Mouse (Mus musculus) spleen, adult 2 months (tissue): ENCODE measurements around the gene 4933427I04Rik. TPM values are rescaled to one million over a fixed set of nuclear protein-coding genes. Genes with fewer than 3 reads are reported as not detected.

Experiments
- DNase-seq, 2 experiments: peaks; one replicate each; pipeline versions ENCODE4 v3.0.0 to v3.0.0-alpha.2; 2012 to 2021; ENCODE audit warnings: low spot score in 2 of 2, low read depth in 1 of 2
- H3K27ac ChIP-seq: fragments of 200-500 bp; 2 replicates; pipeline ENCODE4 v1.5.1; 2012; ENCODE audit warnings: low read length, inconsistent platforms; ENCODE audit not compliant: insufficient read depth
- H3K27me3 ChIP-seq: fragments of 200-500 bp; 2 replicates; pipeline ENCODE4 v1.6.1; 2012; ENCODE audit warnings: mild to moderate bottlenecking, moderate library complexity, low read length, inconsistent platforms; ENCODE audit not compliant: control insufficient read depth, insufficient read depth
- H3K36me3 ChIP-seq: fragments of 200-500 bp; 2 replicates; pipeline ENCODE4 v1.6.1; 2012; ENCODE audit warnings: mild to moderate bottlenecking, low read length, inconsistent platforms; ENCODE audit not compliant: control insufficient read depth, insufficient read depth
- H3K4me1 ChIP-seq: fragments of 200-500 bp; 2 replicates; pipeline ENCODE4 v1.6.1; 2011; ENCODE audit warnings: inconsistent platforms; ENCODE audit not compliant: control insufficient read depth, insufficient read depth, insufficient read length
- H3K4me3 ChIP-seq: fragments of 200-500 bp; 2 replicates; pipeline ENCODE4 v1.5.1; 2011; ENCODE audit warnings: mild to moderate bottlenecking, inconsistent platforms; ENCODE audit not compliant: insufficient read depth, insufficient read length; ENCODE audit errors: extremely low read depth
- CTCF ChIP-seq: fragments of 200-500 bp; IDR thresholded peaks from 2 replicates; pipeline ENCODE4 v1.5.1; 2011; ENCODE audit warnings: mild to moderate bottlenecking, inconsistent platforms; ENCODE audit not compliant: insufficient read depth, insufficient read length, insufficient replicate concordance; ENCODE audit errors: extremely low read depth
- POLR2A ChIP-seq: fragments of 200-500 bp; IDR thresholded peaks from 2 replicates; pipeline ENCODE4 v1.6.1; 2011; ENCODE audit warnings: low read depth, low read length, inconsistent platforms
- WGBS: fragments of 180-500 bp; shearing (Covaris S2); methylation state at CpG from one replicate; pipeline ENCODE4 v1.1.7; 2018; 5-methylcytosine and 5-hydroxymethylcytosine counted together
- polyA plus RNA-seq: library from polyadenylated mRNA; depleted of rRNA; stranded (reverse); fragments of >200 nt; gene quantifications from 2 replicates; pipeline ENCODE4 v1.2.3, GENCODE M21; 2012; rRNA removed

Gene 4933427I04Rik
- polyA plus RNA-seq, result not detected in 2 replicates

DNA sequence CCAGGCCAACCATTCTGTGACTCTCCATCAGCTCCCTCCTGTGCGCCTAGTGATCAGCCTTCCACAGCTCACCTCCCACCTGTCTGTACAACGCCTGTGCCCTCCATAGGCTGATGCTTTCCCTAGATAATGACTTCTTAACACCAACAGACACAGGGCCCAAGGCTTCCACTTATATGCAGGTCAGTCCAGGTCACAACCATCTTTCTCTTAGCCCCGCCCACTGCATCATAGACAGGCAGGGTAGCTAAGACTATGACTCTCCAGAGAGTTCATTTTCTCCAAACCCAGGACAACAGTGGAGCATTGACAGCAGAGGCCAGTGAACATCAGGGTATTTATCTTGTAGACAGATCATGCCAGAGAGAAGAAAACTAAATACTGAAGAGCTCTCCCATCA is at the start of gene 4933427I04Rik:
TSS of gene 4933427I04Rik (plus strand) at position 301 of the 400 bp plus-strand sequence.
- Histone ChIP-seq H3K27me3 (no peaks in the 10 kb centered on the region), H3K27ac (no peak within 1 kb of the TSS), H3K36me3 (no peaks in the 10 kb centered on the region), H3K4me1 (no peaks in the 10 kb centered on the region), H3K4me3 (no peak within 1 kb of the TSS)
- TF ChIP-seq CTCF (no peak), POLR2A (no peak)
- DNase-seq, result no peak
- 82% methylated on average over 3 of the region's 3 CpGs for WGBS

DNA sequence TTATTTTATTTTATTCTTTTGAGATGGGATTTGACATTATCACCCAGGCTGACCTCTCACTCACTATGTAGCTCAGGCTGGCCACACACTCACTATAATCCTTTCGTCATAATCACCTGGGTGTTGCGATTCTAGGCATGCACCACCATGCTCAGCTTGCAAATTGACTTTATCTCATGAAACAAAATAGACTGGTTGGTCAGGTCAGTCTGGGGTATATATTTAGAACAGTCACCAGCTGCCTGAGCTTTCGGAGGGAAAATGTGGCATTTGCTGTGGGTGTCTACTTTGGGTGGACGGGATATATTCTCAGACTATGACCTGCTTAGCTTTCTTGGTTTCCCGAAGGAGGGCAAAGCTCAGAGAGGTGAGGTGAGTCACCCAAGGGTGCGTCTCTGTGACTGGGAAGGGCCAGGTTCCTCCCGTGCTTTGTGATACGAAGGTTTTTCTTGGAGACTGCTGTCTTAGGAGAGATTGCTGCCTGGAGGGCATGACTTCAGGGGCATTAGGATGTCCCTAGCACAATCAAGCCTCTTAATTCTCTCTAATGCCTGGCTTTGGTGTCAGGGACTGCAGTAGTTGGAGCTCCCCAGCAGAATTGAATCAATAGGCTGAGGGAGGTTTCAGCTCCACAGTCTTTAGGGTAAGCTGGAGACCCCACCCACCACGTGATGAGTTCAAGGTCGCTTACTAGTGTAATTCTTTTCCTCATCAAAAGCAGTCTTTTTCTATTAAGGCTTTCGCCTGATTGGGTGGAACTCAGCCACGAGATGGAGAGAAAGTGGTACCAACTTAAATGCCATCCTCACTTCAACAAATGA is 48.8 kb upstream of the 4933427I04Rik start:
- H3K4me3 ChIP-seq, result no peak overlapping the region
- H3K4me1 ChIP-seq, result no peaks in the 10 kb centered on the region
- no peak for TF ChIP-seq CTCF
- TF ChIP-seq POLR2A, result no peak
- no peaks in the 10 kb centered on the region for H3K27me3 ChIP-seq
- no peak for DNase-seq
- H3K36me3 ChIP-seq, result no peaks in the 10 kb centered on the region; the same call in 1 of the 2 replicates
- 87% methylated on average over 12 of the region's 12 CpGs for WGBS
- H3K27ac ChIP-seq, result no peak overlapping the region

DNA sequence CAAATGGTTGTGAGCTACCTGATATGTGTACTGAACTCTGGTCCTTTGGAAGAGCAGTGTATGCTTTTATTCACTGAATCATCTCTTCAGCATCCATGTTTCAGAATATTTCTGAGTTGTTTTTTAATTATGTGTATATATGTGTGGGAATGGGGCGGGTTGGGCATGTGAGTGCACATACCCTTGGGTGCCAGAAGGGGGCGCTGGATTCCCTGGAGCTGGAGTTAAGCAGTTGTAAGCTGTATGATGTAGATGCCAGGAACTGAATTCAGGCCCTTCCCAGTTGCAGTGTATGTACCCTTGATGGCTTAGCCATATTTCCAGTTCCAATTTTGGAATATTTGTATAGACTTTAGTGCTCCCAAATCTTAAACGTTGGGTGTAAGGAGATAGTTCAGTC is 47.0 kb upstream of the 4933427I04Rik start:
- H3K27ac ChIP-seq, result no peak overlapping the region
- H3K4me3 ChIP-seq, result no peak overlapping the region
- DNase-seq, result no peak
- TF ChIP-seq POLR2A, result no peak
- no peak for TF ChIP-seq CTCF
- 74% methylated on average over 3 of the region's 3 CpGs for WGBS
- H3K27me3 ChIP-seq, result no peaks in the 10 kb centered on the region
- no peaks in the 10 kb centered on the region for H3K36me3 ChIP-seq
- no peaks in the 10 kb centered on the region for H3K4me1 ChIP-seq

- Histone ChIP-seq H3K4me1 (no peaks in the 10 kb centered on the region), H3K27ac (no peak overlapping the region), H3K4me3 (no peak overlapping the region), H3K27me3 (no peaks in the 10 kb centered on the region), H3K36me3 (no peaks in the 10 kb centered on the region)
- no peak for DNase-seq
- no peak for TF ChIP-seq CTCF
- TF ChIP-seq POLR2A, result no peak
- WGBS, result 68% methylated on average over 7 of the region's 7 CpGs
These were observed 45.4 kb upstream of the 4933427I04Rik start for GRCm38 (mm10) chr4:123814030-123814501.

DNA sequence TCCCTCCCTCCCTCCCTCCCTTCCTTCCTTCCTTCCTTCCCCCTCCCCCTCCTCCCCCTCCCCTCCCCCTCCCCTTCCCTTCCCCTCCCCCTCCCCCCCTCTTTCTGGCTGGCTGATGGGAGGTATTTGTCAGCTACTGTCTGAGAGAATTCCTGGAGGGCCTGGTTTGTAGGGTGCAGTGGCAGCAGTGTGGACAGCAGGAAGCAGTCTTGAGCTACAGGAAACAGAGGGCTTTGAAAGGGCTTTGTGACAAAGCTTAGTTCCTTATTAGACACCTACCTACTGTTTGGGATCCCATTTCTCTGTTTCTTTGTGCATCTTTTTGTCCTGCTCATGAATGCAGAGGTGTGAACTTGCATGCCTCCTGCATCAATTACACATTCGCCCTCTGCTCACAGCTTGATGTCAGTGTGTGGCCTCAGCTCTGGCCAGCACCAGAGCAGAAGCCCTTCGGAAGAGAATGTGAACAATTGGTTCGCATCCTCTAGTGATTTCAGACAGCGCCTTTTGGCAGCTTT is 40.3 kb upstream of the 4933427I04Rik start:
- H3K27ac ChIP-seq, result no peak overlapping the region
- DNase-seq, result no peak
- TF ChIP-seq POLR2A (no peak), CTCF (no peak)
- no peak overlapping the region for H3K4me3 ChIP-seq
- H3K36me3 ChIP-seq, result no peaks in the 10 kb centered on the region
- 81% methylated on average over 4 of the region's 4 CpGs for WGBS
- no peaks in the 10 kb centered on the region for H3K27me3 ChIP-seq
- H3K4me1 ChIP-seq, result no peaks in the 10 kb centered on the region

- no peaks in the 10 kb centered on the region for H3K4me1 ChIP-seq
- H3K36me3 ChIP-seq, result no peaks in the 10 kb centered on the region
- no peak for DNase-seq
- TF ChIP-seq CTCF (no peak), POLR2A (no peak)
- no peak overlapping the region for H3K4me3 ChIP-seq
- no peaks in the 10 kb centered on the region for H3K27me3 ChIP-seq
- H3K27ac ChIP-seq, result no peak overlapping the region
- WGBS, result 85% methylated on average over 8 of the region's 8 CpGs
These were observed 17.4 kb upstream of the 4933427I04Rik start for GRCm38 (mm10) chr4:123842126-123842525.

DNA sequence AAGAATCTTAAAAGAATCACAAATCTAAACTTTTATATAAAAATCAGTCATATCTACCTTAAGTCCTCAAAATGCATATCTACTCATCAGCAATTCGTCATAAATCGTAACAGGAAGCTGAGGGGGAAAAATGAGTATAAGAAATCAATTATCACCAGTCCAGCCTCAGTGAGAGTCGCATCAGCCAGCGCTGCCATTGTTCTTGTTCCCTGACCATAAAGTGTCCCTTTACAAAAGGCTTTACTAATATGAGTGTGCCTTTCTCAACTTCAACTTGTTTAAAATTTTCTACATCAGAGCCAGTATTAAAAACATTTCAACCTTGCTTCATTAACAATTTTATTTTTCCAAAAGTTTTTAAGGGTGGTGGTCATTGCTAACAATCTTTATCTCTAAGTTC is 2.6 kb upstream of the 4933427I04Rik start:
- 64% methylated on average over 4 of the region's 4 CpGs for WGBS

More for the DNA sequence above, 2.6 kb upstream of the 4933427I04Rik start:
- H3K4me3 ChIP-seq, result no peak overlapping the region
- no peak overlapping the region for H3K27ac ChIP-seq
- H3K36me3 ChIP-seq, result no peaks in the 10 kb centered on the region
- no peak for DNase-seq
- H3K4me1 ChIP-seq, result no peaks in the 10 kb centered on the region
- H3K27me3 ChIP-seq, result no peaks in the 10 kb centered on the region
- TF ChIP-seq POLR2A (no peak), CTCF (no peak)
